Mouse (Mus musculus): ENCODE data around the gene Onecut3. TPM values are rescaled to one million over a fixed set of nuclear protein-coding genes. Genes with fewer than 3 reads are reported as not detected.

Gene Onecut3
- not detected in 2 replicates for polyA plus RNA-seq (2015; fragmentation: Nextera tagmentation; extraction: Ambion mirVana)

DNA sequence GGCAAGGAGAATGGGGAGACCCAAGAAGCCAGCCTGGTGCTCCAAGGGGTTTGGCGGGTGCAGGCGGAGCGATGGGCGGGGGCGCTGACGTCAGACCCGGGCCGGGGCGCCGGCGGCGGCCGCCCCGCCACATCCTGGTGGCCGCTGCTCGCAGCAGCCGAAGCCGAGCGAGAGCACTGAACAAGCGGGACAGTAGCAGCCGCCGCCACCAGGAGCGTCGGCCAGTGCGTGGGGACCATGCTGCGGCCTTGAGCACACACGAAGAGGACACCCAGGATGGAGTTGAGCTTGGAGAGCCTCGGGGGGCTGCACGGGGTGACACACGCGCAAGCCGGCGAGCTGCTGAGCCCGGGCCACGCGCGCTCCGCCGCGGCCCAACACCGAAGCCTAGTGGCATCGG, at the start of gene Onecut3:
Gene Onecut3, plus strand, starts transcription at position 104 of the 400 bp plus-strand sequence.
- H3K9me3 ChIP-seq (replicated peaks; ENCODE audit: control insufficient read depth, low read length) = no peaks in the 10 kb centered on the region
- ATAC-seq (replicated peaks; ENCODE audit: extremely low read depth, insufficient read depth, low FRiP score) = peak; percentile 42
- peak within 1 kb of the TSS; percentile 51 for H3K4me3 ChIP-seq (ENCODE audit: low read length)
- H3K4me1 ChIP-seq (ENCODE audit: control insufficient read depth, insufficient read depth, low read length) = peaks cover 15% of the 10 kb centered on the region
- peak within 1 kb of the TSS; percentile 51 for H3K9ac ChIP-seq (ENCODE audit: low read length)
- H3K4me2 ChIP-seq (ENCODE audit: low read depth, low read length) = peak within 1 kb of the TSS; percentile 87
- under 1% methylated on average over 37 of the region's 42 CpGs for WGBS
- no peaks in the 10 kb centered on the region for H3K36me3 ChIP-seq (ENCODE audit: control insufficient read depth, insufficient read depth)
- peaks cover 97% of the 10 kb centered on the region for H3K27me3 ChIP-seq (ENCODE audit: control insufficient read depth, insufficient read depth, low read length)
- no peak within 1 kb of the TSS for H3K27ac ChIP-seq (ENCODE audit: low read length)

- no peak overlapping the region for H3K27ac ChIP-seq (ENCODE audit: low read length)
- H3K9ac ChIP-seq (ENCODE audit: low read length) = no peak overlapping the region
- no peaks in the 10 kb centered on the region for H3K36me3 ChIP-seq (ENCODE audit: control insufficient read depth, insufficient read depth)
- H3K9me3 ChIP-seq (replicated peaks; ENCODE audit: control insufficient read depth, low read length) = no peaks in the 10 kb centered on the region
- WGBS = 24% methylated on average over 1 of the region's 1 CpGs
- no peak overlapping the region for H3K4me2 ChIP-seq (ENCODE audit: low read depth, low read length)
- H3K4me3 ChIP-seq (ENCODE audit: low read length) = no peak overlapping the region
- H3K27me3 ChIP-seq (ENCODE audit: control insufficient read depth, insufficient read depth, low read length) = peaks cover 6% of the 10 kb centered on the region
- 0 out of 2 replicates have a peak, but pooled peaks have one; percentile 24 for ATAC-seq (replicated peaks; ENCODE audit: extremely low read depth, insufficient read depth, low FRiP score)
- peaks cover 2% of the 10 kb centered on the region; the same call in 1 of the 2 replicates for H3K4me1 ChIP-seq (ENCODE audit: control insufficient read depth, insufficient read depth, low read length)
Measured at GRCm38 (mm10) chr10:80445052-80445451, 49.6 kb upstream of the Onecut3 start.

DNA sequence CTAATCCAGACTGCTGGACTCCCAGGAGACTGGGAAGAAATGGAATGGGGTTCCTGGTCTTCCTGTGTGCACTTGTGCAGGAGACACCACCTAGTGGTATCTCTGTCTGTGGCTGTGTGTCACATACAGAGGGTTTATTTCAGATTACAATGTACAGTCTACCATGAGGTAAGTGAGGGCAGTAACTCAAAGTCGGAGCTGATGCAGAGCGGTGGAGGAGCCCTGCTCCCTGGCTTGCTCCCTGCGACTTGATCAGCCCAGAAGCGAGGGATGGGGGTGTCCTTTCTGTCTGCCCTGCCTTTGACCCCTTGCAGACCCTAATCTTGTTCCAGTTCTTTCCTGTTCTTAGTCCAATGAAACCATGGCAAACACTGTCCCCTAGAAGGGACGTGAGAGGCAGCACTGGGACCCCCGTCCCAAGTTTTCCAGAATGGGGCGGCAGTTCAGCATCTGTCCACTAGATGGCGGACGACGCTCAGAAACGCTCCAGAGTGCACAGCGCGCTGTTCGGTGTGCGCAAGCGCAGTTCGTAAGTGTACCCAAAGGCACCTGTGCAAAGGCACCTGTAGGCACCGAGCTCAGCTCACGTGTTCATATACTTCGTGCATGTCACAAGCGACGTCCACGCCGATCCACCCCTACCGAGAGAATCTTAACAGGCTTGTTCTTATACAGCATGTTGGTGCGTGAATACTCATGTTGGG, 48.6 kb upstream of the Onecut3 start:
- H3K27ac ChIP-seq (ENCODE audit: low read length) = no peak overlapping the region
- H3K4me1 ChIP-seq (ENCODE audit: control insufficient read depth, insufficient read depth, low read length) = peaks cover 2% of the 10 kb centered on the region; the same call in 1 of the 2 replicates
- H3K9me3 ChIP-seq (replicated peaks; ENCODE audit: control insufficient read depth, low read length) = no peaks in the 10 kb centered on the region
- peak; percentile 44 for ATAC-seq (replicated peaks; ENCODE audit: extremely low read depth, insufficient read depth, low FRiP score)
- H3K27me3 ChIP-seq (ENCODE audit: control insufficient read depth, insufficient read depth, low read length) = peaks cover 9% of the 10 kb centered on the region
- H3K4me2 ChIP-seq (ENCODE audit: low read depth, low read length) = peak overlapping the region; percentile 47
- H3K4me3 ChIP-seq (ENCODE audit: low read length) = no peak overlapping the region; the same call in 1 of the 2 replicates
- H3K36me3 ChIP-seq (ENCODE audit: control insufficient read depth, insufficient read depth) = no peaks in the 10 kb centered on the region
- H3K9ac ChIP-seq (ENCODE audit: low read length) = 0 out of 2 replicates have a peak overlapping the region, but pooled peaks have one; percentile 4
- 8% methylated on average over 26 of the region's 26 CpGs for WGBS

DNA sequence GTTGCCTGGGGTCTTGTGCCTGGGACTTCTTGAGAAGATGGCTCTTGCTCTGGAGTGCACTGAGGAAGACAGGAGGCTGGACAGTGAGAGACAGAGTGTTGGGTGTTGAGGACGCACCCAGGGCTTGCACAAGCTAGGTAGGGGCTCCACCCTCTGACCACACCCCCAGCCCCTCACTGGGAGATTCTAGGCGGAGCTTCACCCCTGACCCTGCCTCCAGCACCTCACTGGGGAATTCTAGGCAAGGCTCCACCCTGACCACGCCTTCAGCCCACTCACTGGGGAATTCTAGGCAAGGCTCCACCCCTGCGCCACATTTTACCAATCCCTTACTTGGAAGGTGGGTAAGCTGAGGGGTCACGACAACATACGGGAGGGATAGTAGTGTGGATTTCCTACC, 44.0 kb upstream of the Onecut3 start:
- no peaks in the 10 kb centered on the region for H3K36me3 ChIP-seq (ENCODE audit: control insufficient read depth, insufficient read depth)
- peaks cover 2% of the 10 kb centered on the region; the same call in 1 of the 2 replicates for H3K4me1 ChIP-seq (ENCODE audit: control insufficient read depth, insufficient read depth, low read length)
- H3K9me3 ChIP-seq (replicated peaks; ENCODE audit: control insufficient read depth, low read length) = no peaks in the 10 kb centered on the region
- peaks cover 12% of the 10 kb centered on the region for H3K27me3 ChIP-seq (ENCODE audit: control insufficient read depth, insufficient read depth, low read length)
- no peak overlapping the region for H3K9ac ChIP-seq (ENCODE audit: low read length)
- H3K4me2 ChIP-seq (ENCODE audit: low read depth, low read length) = no peak overlapping the region
- 18% methylated on average over 6 of the region's 6 CpGs for WGBS
- no peak for ATAC-seq (replicated peaks; ENCODE audit: extremely low read depth, insufficient read depth, low FRiP score)
- H3K27ac ChIP-seq (ENCODE audit: low read length) = no peak overlapping the region
- no peak overlapping the region for H3K4me3 ChIP-seq (ENCODE audit: low read length)

DNA sequence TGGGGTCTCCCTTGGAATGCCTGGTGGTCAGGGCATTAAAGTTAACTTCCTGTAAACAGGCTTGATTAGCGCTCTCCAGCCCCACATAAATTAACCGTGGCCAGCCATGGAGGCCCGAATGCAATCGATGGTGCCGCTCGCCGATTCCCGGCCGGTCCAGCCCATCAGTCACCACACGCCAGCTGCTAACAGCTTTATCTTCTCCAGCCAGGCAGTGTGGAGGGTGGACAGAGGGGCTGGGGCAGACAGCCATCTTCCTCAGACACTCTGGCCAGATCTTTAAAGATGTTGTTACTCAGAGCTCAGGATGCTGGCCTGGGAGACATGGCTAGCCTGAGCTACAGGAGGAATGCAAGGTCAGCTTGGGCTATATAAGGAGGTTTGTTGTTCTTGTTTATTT, 41.0 kb upstream of the Onecut3 start:
- Histone ChIP-seq H3K36me3 (ENCODE audit: control insufficient read depth, insufficient read depth) (no peaks in the 10 kb centered on the region), H3K4me3 (ENCODE audit: low read length) (no peak overlapping the region), H3K27me3 (ENCODE audit: control insufficient read depth, insufficient read depth, low read length) (peaks cover 6% of the 10 kb centered on the region; the same call in 1 of the 2 replicates), H3K4me2 (ENCODE audit: low read depth, low read length) (no peak overlapping the region), H3K4me1 (ENCODE audit: control insufficient read depth, insufficient read depth, low read length) (no peaks in the 10 kb centered on the region), H3K9ac (ENCODE audit: low read length) (no peak overlapping the region), H3K9me3 (replicated peaks; ENCODE audit: control insufficient read depth, low read length) (no peaks in the 10 kb centered on the region), H3K27ac (ENCODE audit: low read length) (no peak overlapping the region)
- 31% methylated on average over 10 of the region's 10 CpGs for WGBS
- no peak for ATAC-seq (replicated peaks; ENCODE audit: extremely low read depth, insufficient read depth, low FRiP score)

GRCm38 (mm10) chr10:80454781-80455180, 39.9 kb upstream of the Onecut3 start:
- Histone ChIP-seq H3K4me2 (ENCODE audit: low read depth, low read length) (no peak overlapping the region), H3K4me3 (ENCODE audit: low read length) (no peak overlapping the region), H3K9me3 (replicated peaks; ENCODE audit: control insufficient read depth, low read length) (no peaks in the 10 kb centered on the region), H3K27ac (ENCODE audit: low read length) (no peak overlapping the region), H3K36me3 (ENCODE audit: control insufficient read depth, insufficient read depth) (no peaks in the 10 kb centered on the region), H3K9ac (ENCODE audit: low read length) (no peak overlapping the region), H3K4me1 (ENCODE audit: control insufficient read depth, insufficient read depth, low read length) (no peaks in the 10 kb centered on the region), H3K27me3 (ENCODE audit: control insufficient read depth, insufficient read depth, low read length) (peaks cover 6% of the 10 kb centered on the region; the same call in 1 of the 2 replicates)
- WGBS = 72% methylated on average over 5 of the region's 5 CpGs
- no peak for ATAC-seq (replicated peaks; ENCODE audit: extremely low read depth, insufficient read depth, low FRiP score)

GRCm38 (mm10) chr10:80455697-80456096, 38.9 kb upstream of the Onecut3 start:
- H3K27me3 ChIP-seq (ENCODE audit: control insufficient read depth, insufficient read depth, low read length) = peaks cover 4% of the 10 kb centered on the region; the same call in 1 of the 2 replicates
- H3K36me3 ChIP-seq (ENCODE audit: control insufficient read depth, insufficient read depth) = no peaks in the 10 kb centered on the region
- H3K4me1 ChIP-seq (ENCODE audit: control insufficient read depth, insufficient read depth, low read length) = no peaks in the 10 kb centered on the region
- H3K4me3 ChIP-seq (ENCODE audit: low read length) = no peak overlapping the region
- no peak for ATAC-seq (replicated peaks; ENCODE audit: extremely low read depth, insufficient read depth, low FRiP score)
- no peak overlapping the region for H3K4me2 ChIP-seq (ENCODE audit: low read depth, low read length)
- no peaks in the 10 kb centered on the region for H3K9me3 ChIP-seq (replicated peaks; ENCODE audit: control insufficient read depth, low read length)
- WGBS = 84% methylated on average over 5 of the region's 5 CpGs
- H3K27ac ChIP-seq (ENCODE audit: low read length) = no peak overlapping the region
- H3K9ac ChIP-seq (ENCODE audit: low read length) = no peak overlapping the region

DNA sequence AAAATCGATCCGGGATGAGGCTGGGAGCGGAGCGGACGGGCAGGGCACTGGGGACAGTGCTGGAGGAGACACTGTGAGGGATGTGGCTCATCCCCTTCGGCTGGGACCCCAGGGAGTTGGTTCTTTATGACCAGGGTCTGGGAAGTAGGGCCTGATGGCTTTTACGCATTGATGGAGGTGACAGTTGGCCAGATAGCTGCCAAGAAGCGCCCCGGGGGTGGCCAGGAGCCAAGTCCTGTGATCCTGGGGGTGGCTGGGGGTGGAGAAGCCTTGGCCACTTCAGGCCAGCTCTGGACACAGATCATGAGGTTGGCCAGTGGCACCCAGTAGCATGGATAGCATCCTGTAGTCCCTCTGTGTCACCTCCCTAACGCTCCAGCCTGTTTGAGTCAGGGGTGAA, 35.4 kb upstream of the Onecut3 start:
- Histone ChIP-seq H3K4me3 (ENCODE audit: low read length) (no peak overlapping the region), H3K9ac (ENCODE audit: low read length) (no peak overlapping the region), H3K27ac (ENCODE audit: low read length) (no peak overlapping the region), H3K4me1 (ENCODE audit: control insufficient read depth, insufficient read depth, low read length) (peaks cover 7% of the 10 kb centered on the region), H3K36me3 (ENCODE audit: control insufficient read depth, insufficient read depth) (no peaks in the 10 kb centered on the region), H3K27me3 (ENCODE audit: control insufficient read depth, insufficient read depth, low read length) (no peaks in the 10 kb centered on the region), H3K9me3 (replicated peaks; ENCODE audit: control insufficient read depth, low read length) (no peaks in the 10 kb centered on the region), H3K4me2 (ENCODE audit: low read depth, low read length) (no peak overlapping the region)
- ATAC-seq (replicated peaks; ENCODE audit: extremely low read depth, insufficient read depth, low FRiP score) = no peak
- 76% methylated on average over 10 of the region's 10 CpGs for WGBS

DNA sequence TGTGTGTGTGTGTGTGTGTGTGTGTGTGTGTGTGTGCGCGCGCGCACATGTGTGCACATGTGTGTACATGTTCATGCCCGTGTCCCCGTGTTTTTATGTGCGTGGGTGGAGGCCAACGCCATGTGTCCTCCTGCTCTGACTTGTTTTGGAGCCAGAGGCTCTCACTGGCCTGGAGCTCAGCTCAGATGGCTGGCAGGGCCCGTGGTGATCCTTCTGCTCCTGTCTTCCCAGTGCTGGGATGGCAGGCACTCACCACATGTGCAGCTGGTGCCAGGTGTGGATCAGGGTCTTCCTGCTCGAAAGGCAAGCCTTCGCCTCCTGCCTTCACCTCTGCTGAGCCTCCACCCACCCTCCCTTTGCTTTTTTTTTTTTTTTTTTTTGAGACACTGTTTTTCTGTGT, 35.0 kb upstream of the Onecut3 start:
- ATAC-seq (replicated peaks; ENCODE audit: extremely low read depth, insufficient read depth, low FRiP score) = no peak
- 92% methylated on average over 11 of the region's 11 CpGs for WGBS
- H3K4me3 ChIP-seq (ENCODE audit: low read length) = no peak overlapping the region

More for the DNA sequence above, 35.0 kb upstream of the Onecut3 start:
- Histone ChIP-seq H3K36me3 (ENCODE audit: control insufficient read depth, insufficient read depth) (no peaks in the 10 kb centered on the region), H3K9ac (ENCODE audit: low read length) (no peak overlapping the region), H3K9me3 (replicated peaks; ENCODE audit: control insufficient read depth, low read length) (no peaks in the 10 kb centered on the region), H3K4me1 (ENCODE audit: control insufficient read depth, insufficient read depth, low read length) (peaks cover 8% of the 10 kb centered on the region), H3K4me2 (ENCODE audit: low read depth, low read length) (no peak overlapping the region), H3K27me3 (ENCODE audit: control insufficient read depth, insufficient read depth, low read length) (no peaks in the 10 kb centered on the region), H3K27ac (ENCODE audit: low read length) (no peak overlapping the region)

All from heart, embryonic 16.5 days (tissue).